Mouse (Mus musculus) ES-E14 (cell line): ENCODE measurements around the gene Amer3.

ENCODE experiments used
- CHD2 ChIP-seq: IDR thresholded peaks from 2 replicates; pipeline ENCODE4 v1.6.1; 2014; ENCODE audit warnings: mild to moderate bottlenecking, low read depth, low read length, inconsistent platforms
- HCFC1 ChIP-seq: IDR thresholded peaks from 2 replicates; pipeline ENCODE4 v1.6.1; 2012; ENCODE audit warnings: low read length, inconsistent platforms, borderline replicate concordance; ENCODE audit not compliant: insufficient read depth
- MAFK ChIP-seq: IDR thresholded peaks from 2 replicates; pipeline ENCODE4 v1.6.1; 2014; ENCODE audit warnings: mild to moderate bottlenecking, low read depth, low read length, inconsistent platforms; ENCODE audit not compliant: insufficient read depth
- ZC3H11A ChIP-seq: IDR thresholded peaks from 2 replicates; pipeline ENCODE4 v1.6.1; 2012; ENCODE audit warnings: low read depth, mild to moderate bottlenecking, inconsistent platforms, low read length, borderline replicate concordance
- ZNF384 ChIP-seq: IDR thresholded peaks from 2 replicates; pipeline ENCODE4 v1.6.1; 2012; ENCODE audit warnings: low read depth, low read length, inconsistent platforms

GRCm38 (mm10) chr1:34583821-34584263, 4.4 kb downstream of the Amer3 start:
- TF ChIP-seq ZNF384 (no peak), MAFK (no peak), ZC3H11A (no peak), HCFC1 (no peak), CHD2 (no peak)
